Mouse (Mus musculus) cortical plate, adult 2 months (tissue): ENCODE measurements around the gene BC107364.

ENCODE experiments used
- CTCF ChIP-seq: fragments of 200-500 bp; IDR thresholded peaks from 2 replicates; pipeline ENCODE4 v1.5.1; 2011; ENCODE audit warnings: mild to moderate bottlenecking, control low read depth, low read length; ENCODE audit not compliant: insufficient read depth; ENCODE audit errors: extremely low read depth
- POLR2A ChIP-seq: fragments of 200-500 bp; IDR thresholded peaks from 2 replicates; pipeline ENCODE4 v1.6.1; 2011; ENCODE audit warnings: mild to moderate bottlenecking, low read length, control low read depth; ENCODE audit not compliant: insufficient read depth; ENCODE audit errors: extremely low read depth

DNA sequence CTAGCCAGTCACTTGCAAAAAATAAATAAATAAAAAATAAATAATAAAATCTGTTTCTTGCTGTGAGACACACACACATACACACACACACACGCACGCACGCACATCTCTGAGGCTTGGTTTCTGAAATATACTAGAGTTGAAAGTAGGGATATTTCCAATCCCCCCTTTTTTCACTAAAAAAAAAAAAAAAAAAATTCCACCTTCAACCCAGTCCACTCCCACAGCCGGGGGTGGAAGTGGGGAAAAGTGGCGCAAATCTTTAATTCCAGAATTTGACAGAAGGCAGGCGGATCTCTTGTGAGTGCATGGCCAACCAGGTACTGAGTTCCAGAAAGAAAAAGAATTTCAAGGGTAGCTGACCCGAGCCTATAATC, 37.2 kb downstream of the BC107364 start:
- TF ChIP-seq CTCF (no peak), POLR2A (no peak)
